Mouse (Mus musculus) testis, adult 2 months (tissue): ENCODE measurements around the gene Dgke.

Experiments
- CTCF ChIP-seq: fragments of 200-500 bp; IDR thresholded peaks from 2 replicates; pipeline ENCODE4 v1.5.1; 2012; ENCODE audit warnings: low read depth, mild to moderate bottlenecking, inconsistent platforms, low read length, moderate library complexity; ENCODE audit not compliant: control insufficient read depth, insufficient read depth, insufficient replicate concordance
- POLR2A ChIP-seq: fragments of 200-500 bp; IDR thresholded peaks from 2 replicates; pipeline ENCODE4 v1.6.1; 2012; ENCODE audit warnings: low read depth, mild to moderate bottlenecking, inconsistent platforms, low read length, moderate library complexity; ENCODE audit not compliant: control insufficient read depth

- TF ChIP-seq POLR2A: no peak
- TF ChIP-seq CTCF: no peak
These were observed 57.6 kb downstream of the Dgke start for GRCm38 (mm10) chr11:89009066-89009465.
